Mouse (Mus musculus) limb, embryonic 14.5 days (tissue): ENCODE measurements around the gene Fhod1. TPM values are rescaled to one million over a fixed set of nuclear protein-coding genes. Genes with fewer than 3 reads are reported as not detected.

Experiments
- ATAC-seq: fragments of 200-750 bp; cut with Nextera tagmentation; 2 replicates; pipeline ENCODE4 v1.8.0; 2017; ENCODE audit warnings: low read depth, moderate number of reproducible peaks, moderate TSS enrichment; ENCODE audit not compliant: low FRiP score
- DNase-seq: peaks from one replicate; pipeline ENCODE4 v3.0.0-alpha.2; 2015; ENCODE audit warnings: low spot score
- H3K27ac ChIP-seq: fragments of 300-500 bp; sonication (generic); replicated peaks from 2 replicates; pipeline ENCODE4 v1.5.1; 2014; ENCODE audit warnings: low read depth, mild to moderate bottlenecking, low read length, moderate library complexity, mixed read lengths
- H3K27me3 ChIP-seq: fragments of 300-500 bp; sonication (generic); 2 replicates; pipeline ENCODE4 v1.6.1; 2014; ENCODE audit warnings: low read length, mixed read lengths; ENCODE audit not compliant: control insufficient read depth, insufficient read depth
- H3K36me3 ChIP-seq: fragments of 300-500 bp; sonication (generic); 2 replicates; pipeline ENCODE4 v1.6.1; 2014; ENCODE audit warnings: mild to moderate bottlenecking, low read length, moderate library complexity, mixed read lengths; ENCODE audit not compliant: control insufficient read depth, insufficient read depth
- H3K4me1 ChIP-seq: fragments of 300-500 bp; sonication (generic); 2 replicates; pipeline ENCODE4 v1.6.1; 2014; ENCODE audit warnings: antibody characterized with exemption, low read length, mixed read lengths; ENCODE audit not compliant: control insufficient read depth, insufficient read depth
- H3K4me2 ChIP-seq: fragments of 300-500 bp; sonication (generic); replicated peaks from 2 replicates; pipeline ENCODE4 v1.6.1; 2014; ENCODE audit warnings: low read depth, mild to moderate bottlenecking, low read length, moderate library complexity; ENCODE audit not compliant: severe bottlenecking
- H3K4me3 ChIP-seq: fragments of 300-500 bp; sonication (generic); replicated peaks from 2 replicates; pipeline ENCODE4 v1.5.1; 2014; ENCODE audit warnings: low read length
- H3K9ac ChIP-seq: fragments of 300-500 bp; sonication (generic); 2 replicates; pipeline ENCODE4 v1.6.1; 2014; ENCODE audit warnings: mild to moderate bottlenecking, low read depth, low read length, moderate library complexity; ENCODE audit not compliant: severe bottlenecking
- H3K9me3 ChIP-seq: fragments of 300-500 bp; sonication (generic); 2 replicates; pipeline ENCODE4 v1.6.1; 2016; ENCODE audit warnings: low read length; ENCODE audit not compliant: control insufficient read depth
- POLR2A ChIP-seq: fragments of 200-500 bp; IDR thresholded peaks from 2 replicates; pipeline ENCODE4 v1.8.0; 2012; ENCODE audit warnings: inconsistent platforms, mild to moderate bottlenecking, moderate library complexity, borderline replicate concordance; ENCODE audit not compliant: insufficient read depth, insufficient read length; ENCODE audit errors: extremely low read depth
- WGBS: fragments of 180-500 bp; shearing (Covaris S2); extraction: QIAGEN DNeasy Blood & Tissue Kit; methylation state at CpG from one replicate; pipeline ENCODE4 v1.1.7; 2014; 5-methylcytosine and 5-hydroxymethylcytosine counted together
- polyA plus RNA-seq, 2 experiments: library from polyadenylated mRNA; depleted of rRNA in 1 of 2; stranded (reverse) in 1 of 2; unstranded in 1 of 2; fragments of >200 nt; fragmentation: Nextera tagmentation in 1 of 2; extraction: Ambion mirVana in 1 of 2; gene quantifications; 2 replicates each; pipeline versions ENCODE4 v1.2.1 to v1.2.3; 2012 to 2014

Gene Fhod1
- polyA plus RNA-seq, 2 experiments, result 2.7 to 24.4 TPM

DNA sequence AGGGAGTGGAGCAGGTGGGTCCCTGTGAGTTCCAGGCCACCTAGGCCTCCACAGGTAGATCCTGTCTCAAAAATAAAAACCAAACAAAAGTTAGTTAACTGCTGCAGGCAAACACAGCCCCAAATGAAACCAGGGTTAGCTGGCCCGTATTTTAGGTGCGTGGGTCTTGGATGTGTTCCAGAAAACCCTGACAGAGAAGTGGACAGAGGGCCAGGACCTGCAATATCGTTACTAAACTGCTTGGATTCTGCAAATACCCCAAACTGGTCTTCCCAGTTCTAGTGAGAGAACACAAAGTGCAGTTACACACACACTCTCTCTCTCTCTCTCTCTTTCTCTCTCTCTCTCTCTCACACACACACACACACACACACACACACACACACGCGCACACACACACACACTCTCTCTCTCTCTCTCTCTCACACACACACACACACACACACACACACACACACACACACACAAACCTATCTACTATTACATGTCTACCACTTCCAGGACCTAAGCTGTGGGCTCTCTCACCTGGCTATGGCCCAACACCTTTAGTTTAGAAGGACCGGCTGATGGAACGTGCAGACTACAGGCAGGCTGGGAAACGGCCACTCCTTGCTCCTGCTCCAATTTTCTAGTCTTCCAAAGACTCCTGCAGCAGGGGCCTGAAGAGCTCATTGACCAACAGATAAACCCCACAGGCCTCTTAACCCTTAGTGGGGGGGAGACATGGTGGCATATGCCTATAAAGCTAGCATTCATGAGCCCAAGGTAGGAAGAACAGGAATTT, 3.8 kb downstream of the Fhod1 start:
- no peak overlapping the region for H3K9ac ChIP-seq
- ATAC-seq (no peak), DNase-seq (no peak)
- WGBS, result 73% methylated on average over 7 of the region's 8 CpGs
- H3K27me3 ChIP-seq, result no peaks in the 10 kb centered on the region
- H3K36me3 ChIP-seq, result no peaks in the 10 kb centered on the region
- H3K9me3 ChIP-seq, result no peaks in the 10 kb centered on the region
- TF ChIP-seq POLR2A, result no peak
- H3K4me1 ChIP-seq, result peaks cover 16% of the 10 kb centered on the region
- H3K27ac ChIP-seq, result no peak overlapping the region
- no peak overlapping the region for H3K4me3 ChIP-seq
- no peak overlapping the region for H3K4me2 ChIP-seq

DNA sequence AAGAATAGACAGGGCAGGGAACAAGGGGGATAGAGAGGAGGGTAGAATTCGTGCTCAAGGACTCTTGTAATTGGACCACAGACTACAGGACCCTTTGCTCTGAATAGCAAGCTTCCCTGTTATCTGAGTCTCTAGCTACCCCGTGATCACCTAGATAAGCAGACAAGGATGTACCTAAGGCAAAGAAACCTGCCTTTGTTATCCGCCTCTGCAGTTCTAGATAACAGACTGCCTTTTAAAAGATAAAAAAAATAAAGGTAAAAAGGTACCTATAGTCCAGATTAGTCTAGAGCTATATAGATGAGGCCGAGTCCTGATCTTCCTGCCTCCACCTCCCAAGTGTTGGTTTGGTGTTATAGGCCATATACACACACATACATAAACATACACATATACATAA, 5.0 kb downstream of the Fhod1 start:
- Histone ChIP-seq H3K9me3 (no peaks in the 10 kb centered on the region), H3K9ac (no peak overlapping the region), H3K4me2 (no peak overlapping the region), H3K27ac (no peak overlapping the region), H3K27me3 (no peaks in the 10 kb centered on the region), H3K4me3 (no peak overlapping the region), H3K4me1 (peaks cover 16% of the 10 kb centered on the region), H3K36me3 (0 out of 2 replicates have a peak, but pooled peaks cover under 1% of the 10 kb centered on the region)
- ATAC-seq (no peak), DNase-seq (no peak)
- no peak for TF ChIP-seq POLR2A
- 80% methylated on average over 4 of the region's 4 CpGs for WGBS

DNA sequence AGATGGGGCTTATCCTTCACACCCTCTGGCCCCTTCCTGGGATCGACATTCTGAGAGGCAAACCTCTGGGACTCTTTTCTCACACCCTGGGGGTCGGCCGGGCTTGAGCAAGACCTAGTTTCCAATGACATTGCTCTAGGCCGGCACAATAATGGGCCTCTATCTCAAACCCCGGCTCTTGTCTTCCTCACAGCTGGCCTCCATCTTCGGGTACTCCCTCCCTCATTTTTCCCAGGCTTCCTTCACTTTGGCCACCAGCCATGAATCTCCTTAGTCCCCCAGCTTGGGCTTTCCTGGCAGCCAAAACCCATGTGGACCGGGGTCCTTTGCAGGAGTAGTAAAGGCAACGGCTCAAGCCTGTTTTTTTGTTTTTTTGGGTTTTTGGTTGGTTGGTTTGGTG, 6.4 kb downstream of the Fhod1 start:
- ATAC-seq, result no peak
- 43% methylated on average over 8 of the region's 8 CpGs for WGBS

DNA sequence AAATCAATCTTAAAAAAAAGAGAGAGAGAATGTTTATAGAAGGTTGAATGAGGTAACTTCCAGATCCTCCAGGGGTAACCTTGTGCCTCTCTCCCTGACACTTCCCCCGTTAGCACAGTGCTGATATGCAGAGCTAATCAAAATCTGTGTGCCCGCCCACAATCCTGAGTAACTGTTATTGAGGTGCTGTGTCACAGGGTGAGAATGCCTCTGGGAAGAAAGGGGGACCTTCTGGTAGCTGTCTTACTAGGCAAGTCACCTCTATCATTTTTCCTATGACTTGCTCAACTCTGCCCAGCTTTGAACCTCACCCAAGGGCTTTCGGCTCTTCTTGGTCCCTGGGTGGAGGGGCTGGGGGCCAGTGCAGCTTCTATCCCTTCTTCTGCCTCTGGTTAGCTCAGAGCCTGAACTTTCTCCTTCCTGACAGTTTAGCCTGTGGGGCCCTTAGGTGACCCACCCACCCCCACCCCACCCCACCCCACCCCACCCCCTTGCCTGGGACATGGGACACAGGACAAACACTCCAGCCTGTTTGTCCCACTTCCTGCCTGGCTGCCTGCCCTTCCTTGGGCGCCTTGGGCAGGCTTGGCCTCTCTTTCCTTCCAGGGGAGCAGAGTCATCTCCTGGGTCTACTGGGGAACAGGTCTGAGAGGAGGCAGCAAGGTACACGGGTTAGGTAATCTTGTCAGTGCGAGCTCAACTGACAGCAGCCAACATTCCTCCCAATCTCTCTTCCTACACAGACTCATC, 7.7 kb downstream of the Fhod1 start:
- ATAC-seq (no peak), DNase-seq (no peak)
- Histone ChIP-seq H3K4me2 (no peak overlapping the region), H3K4me3 (no peak overlapping the region), H3K27me3 (no peaks in the 10 kb centered on the region), H3K9ac (no peak overlapping the region), H3K9me3 (no peaks in the 10 kb centered on the region), H3K36me3 (peaks cover 26% of the 10 kb centered on the region), H3K27ac (no peak overlapping the region), H3K4me1 (0 out of 2 replicates have a peak, but pooled peaks cover 5% of the 10 kb centered on the region)
- no peak for TF ChIP-seq POLR2A
- WGBS, result 75% methylated on average over 6 of the region's 6 CpGs

More for the DNA sequence above, 6.4 kb downstream of the Fhod1 start:
- no peak overlapping the region for H3K9ac ChIP-seq
- no peaks in the 10 kb centered on the region for H3K9me3 ChIP-seq
- DNase-seq, result no peak
- H3K4me1 ChIP-seq, result peaks cover 10% of the 10 kb centered on the region
- no peak for TF ChIP-seq POLR2A
- H3K4me2 ChIP-seq, result no peak overlapping the region
- H3K27ac ChIP-seq, result no peak overlapping the region
- no peak overlapping the region for H3K4me3 ChIP-seq
- H3K27me3 ChIP-seq, result no peaks in the 10 kb centered on the region
- peaks cover 13% of the 10 kb centered on the region for H3K36me3 ChIP-seq

DNA sequence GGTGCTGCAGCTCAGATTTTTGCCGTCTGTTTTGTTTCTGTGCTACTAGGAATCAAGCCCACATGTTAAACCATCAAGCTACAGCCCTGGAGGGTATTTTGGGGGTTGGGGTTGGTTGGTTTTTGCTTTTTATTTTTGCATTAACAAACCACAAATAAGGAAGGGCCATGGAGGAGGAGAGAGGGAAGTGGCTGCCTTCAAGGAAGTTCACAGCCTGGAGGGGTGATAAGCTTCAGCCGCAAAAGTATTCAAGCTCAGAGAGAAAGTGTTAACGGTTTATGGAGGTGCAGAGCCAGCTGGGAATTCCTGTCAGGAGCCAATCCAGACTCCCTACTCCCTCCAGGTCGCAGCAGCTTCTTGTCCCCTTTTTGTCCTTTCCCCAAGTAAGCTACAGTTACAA, 8.8 kb downstream of the Fhod1 start:
- Histone ChIP-seq H3K9me3 (no peaks in the 10 kb centered on the region), H3K27ac (no peak overlapping the region), H3K36me3 (peaks cover 36% of the 10 kb centered on the region), H3K4me1 (0 out of 2 replicates have a peak, but pooled peaks cover 5% of the 10 kb centered on the region), H3K4me2 (no peak overlapping the region), H3K27me3 (no peaks in the 10 kb centered on the region), H3K9ac (no peak overlapping the region), H3K4me3 (no peak overlapping the region)
- 14% methylated on average over 4 of the region's 4 CpGs for WGBS
- DNase-seq (no peak), ATAC-seq (no peak)
- TF ChIP-seq POLR2A, result no peak
